Mouse (Mus musculus): Measurements from ENCODE around the gene Mfap5.

DNA sequence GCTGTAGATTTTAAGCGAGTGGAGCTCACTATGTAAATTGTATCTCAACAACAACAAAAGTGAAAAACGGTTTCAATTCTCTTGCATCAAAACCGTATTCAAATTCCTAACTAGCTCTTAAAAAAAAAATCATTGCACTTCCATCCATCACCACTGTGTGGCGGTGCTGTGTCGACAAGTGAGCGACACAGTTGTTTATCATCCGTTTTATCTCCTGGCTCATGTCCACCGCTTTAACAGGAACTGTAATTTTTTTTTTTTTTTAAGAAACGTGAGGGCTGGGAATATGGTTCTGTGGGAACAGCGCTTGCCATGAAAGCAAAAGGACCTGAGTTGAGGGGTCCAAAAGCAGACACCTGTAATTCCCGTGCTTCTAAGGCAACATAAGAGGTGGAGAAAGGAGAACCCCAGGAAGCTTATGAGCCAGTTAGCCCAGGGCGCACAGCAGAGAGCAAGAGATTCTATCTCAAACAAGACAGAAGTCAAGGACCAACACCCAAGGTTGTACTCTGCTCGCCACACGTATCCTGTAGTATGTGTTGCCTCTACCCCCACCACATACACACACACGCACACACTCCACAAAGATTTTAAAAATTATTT lies 51.4 kb downstream of the Mfap5 start:
- TF ChIP-seq CTCF (IDR thresholded peaks at IDR 0.05) (peak; percentile 90), POLR2A (IDR thresholded peaks at IDR 0.05; ENCODE audit: insufficient read depth, low read depth, low read length) (no peak), EP300 (IDR thresholded peaks at IDR 0.05; ENCODE audit: insufficient read depth, low read depth, low read length) (no peak)

Measured in heart, adult 2 months (tissue).